Mouse (Mus musculus) embryonic facial prominence, embryonic 14.5 days (tissue): ENCODE data around the gene Vmn1r8. TPM values are rescaled to one million over a fixed set of nuclear protein-coding genes. Genes with fewer than 3 reads are reported as not detected.
"Not testable (repeated sequence)": the region's sequence is repeated elsewhere in the genome, so short reads cannot be mapped to it uniquely, and the experiment has no call there.

Experiments used
- ATAC-seq: fragments of 200-750 bp; cut with Nextera tagmentation; 2 replicates; pipeline ENCODE4 v1.8.0; 2017; ENCODE audit warnings: low read depth, moderate number of reproducible peaks, moderate TSS enrichment
- DNase-seq: peaks from one replicate; pipeline ENCODE4 v3.0.0-alpha.2; 2015; ENCODE audit warnings: low spot score
- H3K27ac ChIP-seq: fragments of 300-500 bp; sonication (generic); replicated peaks from 2 replicates; pipeline ENCODE4 v1.5.1; 2014; ENCODE audit warnings: low read depth, mild to moderate bottlenecking, low read length, moderate library complexity
- H3K27me3 ChIP-seq: fragments of 300-500 bp; sonication (generic); replicated peaks from 2 replicates; pipeline ENCODE4 v1.6.1; 2014; ENCODE audit warnings: low read length; ENCODE audit not compliant: control insufficient read depth, insufficient read depth
- H3K36me3 ChIP-seq: fragments of 300-500 bp; sonication (generic); 2 replicates; pipeline ENCODE4 v1.6.1; 2014; ENCODE audit warnings: low read length, mixed read lengths; ENCODE audit not compliant: control insufficient read depth, insufficient read depth
- H3K4me1 ChIP-seq: fragments of 300-500 bp; sonication (generic); 2 replicates; pipeline ENCODE4 v1.6.1; 2014; ENCODE audit warnings: antibody characterized with exemption, low read length; ENCODE audit not compliant: control insufficient read depth, insufficient read depth
- H3K4me2 ChIP-seq: fragments of 300-500 bp; sonication (generic); 2 replicates; pipeline ENCODE4 v1.6.1; 2014; ENCODE audit warnings: low read depth, mild to moderate bottlenecking, low read length, moderate library complexity, mixed read lengths
- H3K4me3 ChIP-seq: fragments of 300-500 bp; sonication (generic); 2 replicates; pipeline ENCODE4 v1.5.1; 2014; ENCODE audit warnings: low read depth, mild to moderate bottlenecking, low read length
- H3K9ac ChIP-seq: fragments of 300-500 bp; sonication (generic); 2 replicates; pipeline ENCODE4 v1.6.1; 2014; ENCODE audit warnings: low read depth, mild to moderate bottlenecking, low read length, moderate library complexity, mixed read lengths
- H3K9me3 ChIP-seq: fragments of 300-500 bp; sonication (generic); 2 replicates; pipeline ENCODE4 v1.6.1; 2016; ENCODE audit warnings: low read length; ENCODE audit not compliant: control insufficient read depth
- WGBS: fragments of 180-500 bp; shearing (Covaris S2); extraction: QIAGEN DNeasy Blood & Tissue Kit; methylation state at CpG from one replicate; pipeline ENCODE4 v1.1.7; 2014; 5-methylcytosine and 5-hydroxymethylcytosine counted together
- polyA plus RNA-seq: library from polyadenylated mRNA; unstranded; fragments of >200 nt; fragmentation: Nextera tagmentation; extraction: Ambion mirVana; gene quantifications from 2 replicates; pipeline ENCODE4 v1.2.1, GENCODE M21; 2014

Vmn1r8 gene
- polyA plus RNA-seq: not detected in 2 replicates

GRCm38 (mm10) chr6:57031984-57032383 is at the start of gene Vmn1r8:
TSS of gene Vmn1r8 (plus strand) at chr6:57032284.
- no peak for ATAC-seq
- H3K27ac ChIP-seq: no peak within 1 kb of the TSS

GRCm38 (mm10) chr6:56996943-56997342 is 35.1 kb upstream of the Vmn1r8 start, which contains the start of gene Vmn1r6:
TSS of gene Vmn1r6 (plus strand) at chr6:56997243.
- Histone ChIP-seq H3K4me2 (no peak within 1 kb of the TSS), H3K9me3 (no peaks in the 10 kb centered on the region), H3K4me1 (no peaks in the 10 kb centered on the region), H3K4me3 (no peak within 1 kb of the TSS), H3K9ac (no peak within 1 kb of the TSS), H3K36me3 (no peaks in the 10 kb centered on the region), H3K27me3 (no peaks in the 10 kb centered on the region), H3K27ac (no peak within 1 kb of the TSS)
- 81% methylated on average over 2 of the region's 2 CpGs for WGBS
- DNase-seq: no peak
- ATAC-seq: no peak

More at GRCm38 (mm10) chr6:57031984-57032383, at the start of gene Vmn1r8:
- H3K4me1 ChIP-seq: no peaks in the 10 kb centered on the region
- H3K9me3 ChIP-seq: no peaks in the 10 kb centered on the region
- H3K36me3 ChIP-seq: no peaks in the 10 kb centered on the region
- no peak within 1 kb of the TSS for H3K9ac ChIP-seq
- H3K27me3 ChIP-seq: no peaks in the 10 kb centered on the region
- no peak for DNase-seq
- no peak within 1 kb of the TSS for H3K4me2 ChIP-seq
- no peak within 1 kb of the TSS for H3K4me3 ChIP-seq

GRCm38 (mm10) chr6:57025224-57025623 is 6.9 kb upstream of the Vmn1r8 start, which contains the start of gene Vmn1r7:
TSS of gene Vmn1r7 (minus strand) at chr6:57025324.
- WGBS: 84% methylated on average over 2 of the region's 2 CpGs
- not testable (repeated sequence) for H3K9me3 ChIP-seq, DNase-seq, H3K27me3 ChIP-seq, H3K9ac ChIP-seq, H3K4me1 ChIP-seq, H3K4me3 ChIP-seq, H3K4me2 ChIP-seq, ATAC-seq, H3K27ac ChIP-seq, H3K36me3 ChIP-seq

GRCm38 (mm10) chr6:57034674-57035073 is 2.6 kb downstream of the Vmn1r8 start:
- no peaks in the 10 kb centered on the region for H3K9me3 ChIP-seq
- no peak overlapping the region for H3K27ac ChIP-seq
- no peak overlapping the region for H3K9ac ChIP-seq
- H3K27me3 ChIP-seq: no peaks in the 10 kb centered on the region
- 76% methylated on average over 2 of the region's 2 CpGs for WGBS
- ATAC-seq (no peak), DNase-seq (no peak)
- no peak overlapping the region for H3K4me2 ChIP-seq
- no peak overlapping the region for H3K4me3 ChIP-seq
- H3K4me1 ChIP-seq: no peaks in the 10 kb centered on the region
- no peaks in the 10 kb centered on the region for H3K36me3 ChIP-seq

GRCm38 (mm10) chr6:57063730-57064129 is 31.6 kb downstream of the Vmn1r8 start:
- Histone ChIP-seq H3K27ac (no peak overlapping the region), H3K4me1 (no peaks in the 10 kb centered on the region), H3K4me3 (no peak overlapping the region), H3K36me3 (no peaks in the 10 kb centered on the region), H3K4me2 (no peak overlapping the region), H3K9ac (no peak overlapping the region), H3K9me3 (no peaks in the 10 kb centered on the region), H3K27me3 (no peaks in the 10 kb centered on the region)
- ATAC-seq: no peak
- no peak for DNase-seq

- no peak for ATAC-seq
Measured at GRCm38 (mm10) chr6:57066487-57066886, 34.4 kb downstream of the Vmn1r8 start, which contains the start of gene Vmn1r9. TSS of gene Vmn1r9 (plus strand) at chr6:57066787.

More at GRCm38 (mm10) chr6:57066487-57066886, 34.4 kb downstream of the Vmn1r8 start, which contains the start of gene Vmn1r9:
- H3K4me2 ChIP-seq: no peak within 1 kb of the TSS
- H3K27ac ChIP-seq: no peak within 1 kb of the TSS
- H3K4me1 ChIP-seq: no peaks in the 10 kb centered on the region
- no peak within 1 kb of the TSS for H3K4me3 ChIP-seq
- H3K9me3 ChIP-seq: no peaks in the 10 kb centered on the region
- no peak for DNase-seq
- no peak within 1 kb of the TSS for H3K9ac ChIP-seq
- H3K36me3 ChIP-seq: no peaks in the 10 kb centered on the region
- no peaks in the 10 kb centered on the region for H3K27me3 ChIP-seq
- WGBS: 83% methylated on average over 2 of the region's 2 CpGs

Other genes with a start within 250 kb of the Vmn1r8 start
- gene Kbtbd2, start 234.5 kb upstream of the Vmn1r8 start, polyA plus RNA-seq: 16.7 TPM in 2 replicates
- gene Fkbp9, start 200.2 kb upstream of the Vmn1r8 start, polyA plus RNA-seq: 240 and 246 TPM in 2 replicates
- gene Nt5c3, start 108.4 kb upstream of the Vmn1r8 start, polyA plus RNA-seq: 63.1 and 65.5 TPM in 2 replicates
- gene Vmn1r4, start 108.3 kb upstream of the Vmn1r8 start, polyA plus RNA-seq: 0.38 and 0.46 TPM in 2 replicates
- not detected in 2 replicates for gene Vmn1r5, start 62.0 kb upstream of the Vmn1r8 start, polyA plus RNA-seq
- gene Vmn1r6, start 35.0 kb upstream of the Vmn1r8 start, polyA plus RNA-seq: not detected in 2 replicates
- gene Vmn1r7, start 7.0 kb upstream of the Vmn1r8 start, polyA plus RNA-seq: not detected in 2 replicates
- gene Vmn1r9, start 34.5 kb downstream of the Vmn1r8 start, polyA plus RNA-seq: not detected in 2 replicates
- not detected in 2 replicates for gene Vmn1r10, start 77.2 kb downstream of the Vmn1r8 start, polyA plus RNA-seq
- gene Vmn1r11, start 101.2 kb downstream of the Vmn1r8 start, polyA plus RNA-seq: not detected in 2 replicates
- gene Vmn1r12, start 124.6 kb downstream of the Vmn1r8 start, polyA plus RNA-seq: not detected in 2 replicates
- not detected in 2 replicates for gene Vmn1r13, start 171.0 kb downstream of the Vmn1r8 start, polyA plus RNA-seq
- gene Vmn1r14, start 199.4 kb downstream of the Vmn1r8 start, polyA plus RNA-seq: not detected in 2 replicates
- not detected in 2 replicates for gene Vmn1r15, start 225.7 kb downstream of the Vmn1r8 start, polyA plus RNA-seq